Mouse (Mus musculus) embryonic facial prominence, embryonic 10.5 days (tissue): Measurements from ENCODE around the gene 1700018B08Rik. TPM values are rescaled to one million over a fixed set of nuclear protein-coding genes. Genes with fewer than 3 reads are reported as not detected.
A peak's percentile ranks its signal among the peaks of the same experiment; 100 is the strongest.

ENCODE experiments used
- DNase-seq: peaks from one replicate; pipeline ENCODE4 v3.0.0-alpha.2; 2017; ENCODE audit warnings: low spot score
- H3K27ac ChIP-seq: fragments of 300-500 bp; sonication (generic); replicated peaks from 2 replicates; pipeline ENCODE4 v1.5.1; 2016; ENCODE audit warnings: mild to moderate bottlenecking
- H3K27me3 ChIP-seq: fragments of 300-500 bp; sonication (generic); replicated peaks from 2 replicates; pipeline ENCODE4 v1.6.1; 2016; ENCODE audit warnings: low read depth, mild to moderate bottlenecking; ENCODE audit not compliant: poor library complexity, severe bottlenecking
- H3K36me3 ChIP-seq: fragments of 300-500 bp; sonication (generic); replicated peaks from 2 replicates; pipeline ENCODE4 v1.6.1; 2016; ENCODE audit warnings: mild to moderate bottlenecking, moderate library complexity
- H3K4me1 ChIP-seq: fragments of 300-500 bp; sonication (generic); 2 replicates; pipeline ENCODE4 v1.6.1; 2016
- H3K4me3 ChIP-seq: fragments of 300-500 bp; sonication (generic); 2 replicates; pipeline ENCODE4 v1.5.1; 2016; ENCODE audit warnings: mild to moderate bottlenecking, moderate library complexity
- H3K9me3 ChIP-seq: fragments of 300-500 bp; sonication (generic); 2 replicates; pipeline ENCODE4 v1.6.1; 2016; ENCODE audit warnings: mild to moderate bottlenecking
- WGBS: fragments of 180-500 bp; shearing (Covaris S2); methylation state at CpG from one replicate; pipeline ENCODE4 v1.1.7; 2016; 5-methylcytosine and 5-hydroxymethylcytosine counted together
- polyA plus RNA-seq: library from polyadenylated mRNA; unstranded; fragments of >200 nt; fragmentation: Nextera tagmentation; extraction: Ambion mirVana; gene quantifications from 2 replicates; pipeline ENCODE4 v1.2.1, GENCODE M21; 2016

The 1700018B08Rik gene
- polyA plus RNA-seq, 1 experiment from 2014 or later, result not detected

DNA sequence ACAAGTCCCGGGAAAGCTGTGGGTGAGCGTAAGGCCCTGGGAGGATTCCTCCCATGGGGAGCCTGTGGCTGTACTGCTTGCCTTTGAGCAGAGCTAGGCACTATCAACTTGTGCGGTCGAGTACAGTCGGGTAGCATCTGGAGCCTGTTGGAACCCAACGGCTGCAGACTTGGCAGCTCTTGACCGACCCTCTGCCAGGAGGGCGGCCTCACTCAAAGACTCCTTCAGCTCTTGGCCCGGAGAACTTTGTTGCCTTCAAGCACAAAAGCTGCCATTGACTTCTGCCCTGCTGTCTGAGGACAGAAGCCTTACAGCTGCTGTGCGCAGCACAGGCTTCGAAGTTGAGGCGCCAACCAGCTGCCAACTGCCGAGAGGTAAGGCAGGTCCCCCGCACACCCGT lies 15.3 kb downstream of the 1700018B08Rik start:
- H3K36me3 ChIP-seq, result no peaks in the 10 kb centered on the region
- H3K4me1 ChIP-seq, result peaks cover 13% of the 10 kb centered on the region; the same call in 1 of the 2 replicates
- H3K27ac ChIP-seq, result no peak overlapping the region
- no peak overlapping the region for H3K4me3 ChIP-seq
- H3K9me3 ChIP-seq, result no peaks in the 10 kb centered on the region
- H3K27me3 ChIP-seq, result 0 out of 2 replicates have a peak, but pooled peaks cover 24% of the 10 kb centered on the region
- no peak for DNase-seq
- 88% methylated on average over 15 of the region's 15 CpGs for WGBS

DNA sequence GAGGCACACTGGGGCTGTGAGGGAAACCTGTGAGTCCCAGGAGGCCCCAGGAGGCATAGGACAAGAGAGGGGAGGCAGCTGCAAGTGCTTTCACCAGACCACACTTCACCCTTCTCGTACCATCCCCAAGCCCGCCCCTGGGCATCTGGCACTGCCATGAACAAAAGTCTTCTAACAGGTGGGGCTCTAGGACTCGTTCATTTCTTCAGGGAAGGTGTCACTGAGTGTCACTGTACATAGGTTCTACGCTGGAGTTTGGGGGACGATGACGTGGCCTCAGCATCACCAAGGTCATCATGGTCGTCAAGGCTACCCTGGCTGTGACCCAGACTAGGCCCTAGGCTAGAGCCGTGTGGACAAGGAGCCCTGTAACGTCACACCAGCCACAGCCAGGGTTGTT lies 16.4 kb downstream of the 1700018B08Rik start:
- DNase-seq, result no peak
- H3K27ac ChIP-seq, result no peak overlapping the region
- H3K36me3 ChIP-seq, result no peaks in the 10 kb centered on the region
- no peak overlapping the region for H3K4me3 ChIP-seq
- H3K4me1 ChIP-seq, result peaks cover 13% of the 10 kb centered on the region; the same call in 1 of the 2 replicates
- 83% methylated on average over 9 of the region's 9 CpGs for WGBS
- peaks cover 28% of the 10 kb centered on the region; the same call in 1 of the 2 replicates for H3K27me3 ChIP-seq
- H3K9me3 ChIP-seq, result no peaks in the 10 kb centered on the region

DNA sequence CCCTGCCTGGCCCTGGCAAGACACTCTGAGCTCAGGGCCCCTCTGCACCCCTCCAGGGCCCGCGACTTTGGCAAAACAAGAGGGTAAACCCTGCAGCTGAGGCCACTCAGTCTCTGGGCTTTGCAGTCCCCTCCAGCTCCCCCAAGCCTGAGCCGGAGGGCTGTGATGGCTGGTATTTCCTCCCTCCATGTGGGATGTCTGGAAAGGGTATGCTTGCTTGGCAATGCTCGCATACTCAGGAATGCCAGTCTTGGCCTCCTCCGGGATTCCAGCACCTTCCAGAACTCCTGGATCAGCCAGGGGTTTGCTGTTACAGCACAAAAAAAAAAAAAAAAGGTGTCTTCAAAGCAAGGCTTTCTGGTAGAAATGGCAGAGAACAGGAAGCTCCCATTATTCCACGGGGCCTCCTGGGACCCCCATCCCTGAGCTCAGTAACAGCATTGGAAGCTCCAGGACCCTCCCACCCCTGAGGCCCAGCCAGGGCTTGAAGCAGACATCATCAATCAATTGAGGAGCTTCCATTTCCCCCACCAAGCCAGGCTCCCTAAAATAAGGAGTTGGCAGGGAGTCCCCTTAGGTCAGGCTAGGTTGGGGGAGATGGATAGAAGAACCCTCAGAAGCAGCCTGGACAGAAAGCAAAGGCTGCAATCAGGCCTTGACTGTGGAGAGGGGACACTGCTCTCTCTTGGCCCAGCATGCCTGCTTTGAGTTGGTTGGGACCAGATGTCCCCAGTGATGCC lies 17.1 kb downstream of the 1700018B08Rik start:
- H3K4me3 ChIP-seq, result no peak overlapping the region
- no peaks in the 10 kb centered on the region for H3K9me3 ChIP-seq
- peaks cover 14% of the 10 kb centered on the region; the same call in 1 of the 2 replicates for H3K4me1 ChIP-seq
- H3K36me3 ChIP-seq, result no peaks in the 10 kb centered on the region
- 67% methylated on average over 6 of the region's 6 CpGs for WGBS
- DNase-seq, result no peak
- H3K27ac ChIP-seq, result no peak overlapping the region; the same call in 1 of the 2 replicates
- H3K27me3 ChIP-seq, result peaks cover 30% of the 10 kb centered on the region; the same call in 1 of the 2 replicates

DNA sequence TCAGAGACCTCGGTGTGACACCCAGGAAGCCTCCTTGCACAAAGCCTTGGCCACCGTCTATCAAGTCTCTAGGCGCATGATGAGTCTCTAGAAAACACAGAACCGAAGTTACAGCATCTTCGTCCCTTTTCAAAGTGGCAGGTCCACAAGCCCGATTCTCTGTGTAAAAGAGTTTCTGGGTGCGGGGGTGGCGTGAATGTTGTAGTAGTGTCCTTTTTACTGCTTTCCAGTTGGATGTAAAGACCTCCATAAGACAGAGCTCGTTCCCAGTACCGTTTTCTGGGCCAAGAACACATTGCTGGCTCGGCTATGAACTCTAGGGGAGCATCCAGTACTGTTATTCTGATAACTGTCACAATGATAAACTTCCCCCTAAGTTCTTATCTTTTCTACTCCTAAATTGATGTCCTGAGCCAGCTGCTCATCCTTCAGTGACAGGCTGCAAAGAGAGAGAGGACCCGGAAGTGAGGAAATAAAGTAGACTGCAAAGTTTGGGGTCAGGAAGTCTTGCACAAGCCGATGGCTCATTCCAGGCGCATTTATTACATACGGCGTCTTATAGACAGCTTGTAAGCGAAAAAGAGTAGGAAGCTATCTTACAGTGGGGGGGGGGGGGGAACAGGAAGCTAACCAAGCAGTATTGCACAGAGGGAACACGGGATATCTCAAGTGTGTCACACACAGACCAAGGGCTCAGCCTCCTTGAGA lies 18.9 kb downstream of the 1700018B08Rik start:
- peaks cover 10% of the 10 kb centered on the region; the same call in 1 of the 2 replicates for H3K4me1 ChIP-seq
- H3K36me3 ChIP-seq, result no peaks in the 10 kb centered on the region
- peaks cover 26% of the 10 kb centered on the region; the same call in 1 of the 2 replicates for H3K27me3 ChIP-seq
- H3K9me3 ChIP-seq, result no peaks in the 10 kb centered on the region
- H3K27ac ChIP-seq, result no peak overlapping the region
- no peak overlapping the region for H3K4me3 ChIP-seq
- WGBS, result 87% methylated on average over 18 of the region's 18 CpGs
- no peak for DNase-seq

DNA sequence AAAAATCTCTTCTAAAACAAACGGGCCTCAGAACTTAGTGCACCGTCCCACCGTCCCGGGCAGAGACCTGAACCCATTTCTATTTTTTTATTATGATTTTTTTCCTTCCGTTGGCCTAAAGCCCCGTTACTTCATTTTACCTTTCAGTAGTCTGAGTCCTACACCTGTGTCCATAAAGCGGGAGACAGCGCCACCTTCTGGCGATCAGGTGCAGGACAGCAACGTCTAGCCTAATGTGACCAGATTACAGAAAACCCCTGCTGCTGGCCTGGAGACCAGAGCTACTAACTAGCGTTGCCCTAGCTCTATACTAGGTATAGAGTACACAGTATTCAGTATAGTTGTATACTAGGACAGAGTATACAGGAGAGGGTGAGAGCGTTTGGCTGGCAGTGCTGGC lies 30.7 kb downstream of the 1700018B08Rik start:
- Histone ChIP-seq H3K4me3 (no peak overlapping the region), H3K36me3 (no peaks in the 10 kb centered on the region), H3K27me3 (peaks cover 60% of the 10 kb centered on the region), H3K4me1 (peaks cover 12% of the 10 kb centered on the region), H3K9me3 (no peaks in the 10 kb centered on the region), H3K27ac (no peak overlapping the region)
- DNase-seq, result peak; percentile 88
- 7% methylated on average over 12 of the region's 12 CpGs for WGBS

DNA sequence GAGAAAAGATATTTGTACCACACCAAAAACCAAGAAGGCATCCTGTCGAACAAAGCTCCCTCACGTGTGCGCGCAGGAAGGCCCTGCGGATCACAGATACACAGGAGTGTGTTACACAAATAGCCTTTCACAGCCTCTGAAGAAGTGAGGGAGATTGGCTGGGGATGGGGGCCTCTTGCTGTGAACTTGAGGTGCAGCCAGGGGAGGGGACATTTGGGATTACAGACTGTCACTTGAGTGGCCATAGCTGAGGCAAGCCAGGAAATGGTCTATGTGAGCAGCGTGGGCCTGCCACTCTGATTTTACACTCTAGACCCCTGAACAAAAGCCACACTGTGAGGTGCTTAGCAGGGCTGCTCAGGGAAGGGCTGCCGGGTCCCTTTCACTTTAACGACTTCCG lies 32.4 kb downstream of the 1700018B08Rik start:
- WGBS, result 49% methylated on average over 9 of the region's 9 CpGs
- peaks cover 17% of the 10 kb centered on the region for H3K4me1 ChIP-seq
- peaks cover 65% of the 10 kb centered on the region for H3K27me3 ChIP-seq
- H3K9me3 ChIP-seq, result no peaks in the 10 kb centered on the region
- no peak for DNase-seq
- no peaks in the 10 kb centered on the region for H3K36me3 ChIP-seq
- no peak overlapping the region for H3K4me3 ChIP-seq
- no peak overlapping the region; the same call in 1 of the 2 replicates for H3K27ac ChIP-seq

DNA sequence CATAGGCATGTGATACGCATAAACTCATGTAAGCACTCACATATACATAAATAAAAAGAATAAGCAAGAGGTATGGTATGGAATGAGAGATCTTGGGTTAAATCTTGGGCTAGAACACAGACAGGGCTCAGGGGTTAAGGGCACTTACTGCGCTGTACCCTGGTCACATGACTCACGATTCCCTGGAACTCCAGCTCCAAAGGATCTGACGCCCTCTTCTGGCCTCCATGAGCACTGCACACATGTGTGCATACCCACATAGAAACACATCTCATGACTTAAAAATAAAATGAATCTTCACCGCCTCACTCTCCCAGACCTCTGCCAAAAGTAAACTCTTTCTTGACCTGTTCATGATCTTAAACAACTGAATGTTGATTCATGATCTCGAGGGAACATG lies 46.5 kb downstream of the 1700018B08Rik start:
- H3K4me1 ChIP-seq, result peaks cover 35% of the 10 kb centered on the region
- H3K27me3 ChIP-seq, result peaks cover 27% of the 10 kb centered on the region
- no peaks in the 10 kb centered on the region for H3K36me3 ChIP-seq
- H3K27ac ChIP-seq, result no peak overlapping the region
- 84% methylated on average over 6 of the region's 6 CpGs for WGBS
- no peak for DNase-seq
- no peaks in the 10 kb centered on the region for H3K9me3 ChIP-seq
- H3K4me3 ChIP-seq, result no peak overlapping the region

DNA sequence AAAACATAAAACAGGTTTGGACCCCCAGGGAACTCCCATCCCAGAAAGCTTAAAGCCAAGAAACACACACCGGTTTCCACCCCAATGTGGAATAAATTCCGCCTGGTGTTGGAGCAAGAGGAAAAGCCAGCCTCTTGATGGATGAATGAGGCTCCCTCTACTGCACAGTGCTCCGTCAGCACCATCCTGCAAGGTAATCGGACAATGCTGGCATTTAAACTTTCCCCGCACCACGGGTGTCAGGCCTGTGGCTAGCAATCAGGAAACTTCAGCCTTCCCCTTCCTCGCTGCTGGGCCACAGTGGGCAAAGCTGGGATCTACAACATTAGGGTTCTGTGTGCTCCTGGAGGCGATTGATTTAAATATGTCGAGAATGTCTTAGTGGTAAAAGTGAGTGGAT lies 52.5 kb downstream of the 1700018B08Rik start:
- Histone ChIP-seq H3K4me1 (peaks cover 23% of the 10 kb centered on the region), H3K27me3 (peaks cover 12% of the 10 kb centered on the region; the same call in 1 of the 2 replicates), H3K36me3 (no peaks in the 10 kb centered on the region), H3K9me3 (no peaks in the 10 kb centered on the region), H3K4me3 (no peak overlapping the region), H3K27ac (no peak overlapping the region)
- WGBS, result 39% methylated on average over 9 of the region's 9 CpGs
- no peak for DNase-seq

DNA sequence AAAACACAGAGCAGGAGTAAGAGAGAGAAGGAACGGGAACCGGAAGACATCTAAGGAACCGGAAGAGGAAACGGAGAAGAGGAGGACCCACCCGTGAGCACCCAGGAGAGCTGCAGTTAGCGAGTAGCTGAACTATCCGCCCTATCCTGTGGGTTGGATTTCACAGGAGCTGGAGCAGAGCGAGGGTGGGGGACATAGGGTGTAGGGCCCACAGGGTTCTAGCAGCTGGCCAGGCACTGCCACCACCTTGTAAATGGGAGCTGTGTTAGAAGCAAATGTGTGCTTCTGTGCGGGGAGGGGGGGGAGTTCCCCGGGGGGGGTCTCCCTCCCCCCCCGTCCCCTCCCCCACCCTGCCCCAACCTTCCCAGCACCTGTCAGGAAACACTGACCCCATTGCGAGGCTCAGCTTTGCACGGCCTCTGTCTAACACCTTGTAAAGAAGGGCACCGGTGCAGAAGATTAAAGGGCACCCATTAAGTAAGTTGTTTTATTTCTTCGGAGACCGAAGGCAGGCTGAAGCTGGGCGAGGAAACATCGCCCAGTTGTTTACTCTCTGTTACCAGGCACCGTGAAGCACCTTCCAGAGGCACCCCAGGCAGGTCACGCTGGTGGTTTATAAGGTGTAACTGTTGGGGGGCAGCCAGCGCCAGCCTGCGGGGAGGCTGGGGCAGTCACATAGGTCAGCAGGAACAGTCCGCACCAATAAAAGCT lies 59.9 kb downstream of the 1700018B08Rik start:
- 73% methylated on average over 23 of the region's 23 CpGs for WGBS

More for the DNA sequence above, 59.9 kb downstream of the 1700018B08Rik start:
- H3K4me1 ChIP-seq, result peaks cover 52% of the 10 kb centered on the region
- DNase-seq, result no peak
- H3K36me3 ChIP-seq, result no peaks in the 10 kb centered on the region
- H3K27me3 ChIP-seq, result peaks cover 14% of the 10 kb centered on the region
- no peak overlapping the region for H3K4me3 ChIP-seq
- H3K27ac ChIP-seq, result peak overlapping the region; percentile 44; the same call in 1 of the 2 replicates
- H3K9me3 ChIP-seq, result no peaks in the 10 kb centered on the region

Other genes starting within 250 kb of the 1700018B08Rik start
- gene Fbxo31, start 34.5 kb upstream of the 1700018B08Rik start, polyA plus RNA-seq, result 13.9 and 15.0 TPM in 2 replicates
- gene Map1lc3b, start 46.0 kb upstream of the 1700018B08Rik start, polyA plus RNA-seq, result 199 and 215 TPM in 2 replicates
- gene Zcchc14, start 108.6 kb upstream of the 1700018B08Rik start, polyA plus RNA-seq, result 15.0 and 17.3 TPM in 2 replicates
- gene Jph3, start 185.3 kb upstream of the 1700018B08Rik start, polyA plus RNA-seq, result 5.2 and 5.7 TPM in 2 replicates